Mouse (Mus musculus) CH12.LX (cell line): ENCODE data around the gene Olfr457. TPM values are rescaled to one million over a fixed set of nuclear protein-coding genes. Genes with fewer than 3 reads are reported as not detected.

ENCODE experiments used
- DNase-seq: peaks from one replicate; pipeline ENCODE4 v3.0.0-alpha.2; 2013; ENCODE audit errors: extremely low read depth
- H3K27ac ChIP-seq: 2 replicates; pipeline ENCODE4 v1.5.1; 2012; ENCODE audit warnings: low read depth, mild to moderate bottlenecking, control low read depth, moderate library complexity; ENCODE audit not compliant: insufficient read depth
- H3K27me3 ChIP-seq: replicated peaks from 2 replicates; pipeline ENCODE3; 2012; ENCODE audit warnings: inconsistent platforms
- H3K36me3 ChIP-seq, 2 experiments: replicated peaks in 1 of 2; 2 replicates each; pipeline versions ENCODE3 to v1.6.1; 2012; ENCODE audit warnings: inconsistent platforms in 1 of 2, low read length in 1 of 2, mild to moderate bottlenecking in 1 of 2, mixed read lengths in 1 of 2, moderate library complexity in 1 of 2; ENCODE audit not compliant: control insufficient read depth in 1 of 2, insufficient read depth in 1 of 2
- H3K4me1 ChIP-seq, 2 experiments: 2 replicates each; pipeline ENCODE4 v1.6.1; 2012; ENCODE audit warnings: inconsistent platforms in 1 of 2, moderate library complexity in 1 of 2; ENCODE audit not compliant: insufficient read depth in 2 of 2, control insufficient read depth in 1 of 2
- H3K4me2 ChIP-seq: 2 replicates; pipeline ENCODE4 v1.6.1; 2012; ENCODE audit warnings: low read depth, mild to moderate bottlenecking, control low read depth; ENCODE audit not compliant: poor library complexity, insufficient read depth, severe bottlenecking
- H3K4me3 ChIP-seq, 3 experiments: fragments of 150-350 bp in 1 of 3; sonication (generic) in 1 of 3; replicated peaks in 1 of 3; 2 replicates each; pipeline versions ENCODE3 to v1.5.1; 2011 to 2012; ENCODE audit warnings: low read depth in 2 of 3, low read length in 2 of 3, mild to moderate bottlenecking in 2 of 3, moderate library complexity in 2 of 3, control low read depth in 1 of 3, improper control_type of control experiment in 1 of 3, inconsistent platforms in 1 of 3, mixed read lengths in 1 of 3; ENCODE audit not compliant: poor library complexity in 1 of 3
- H3K79me2 ChIP-seq: replicated peaks from 2 replicates; pipeline ENCODE4 v1.6.1; 2012; ENCODE audit warnings: mild to moderate bottlenecking, moderate library complexity; ENCODE audit not compliant: control insufficient read depth, poor library complexity, insufficient read depth, severe bottlenecking; ENCODE audit errors: extremely low read depth
- H3K9ac ChIP-seq: 2 replicates; pipeline ENCODE4 v1.6.1; 2012; ENCODE audit warnings: low read depth, mild to moderate bottlenecking, control low read depth, moderate library complexity; ENCODE audit not compliant: insufficient read depth
- H3K9me3 ChIP-seq: replicated peaks from 2 replicates; pipeline ENCODE3; 2012; ENCODE audit warnings: low read length, inconsistent platforms, mixed read lengths
- EP300 ChIP-seq: IDR thresholded peaks from 2 replicates; pipeline ENCODE4 v1.6.1; 2011; ENCODE audit warnings: low read length, improper control_type of control experiment
- GABPA ChIP-seq: IDR thresholded peaks from 2 replicates; pipeline ENCODE4 v1.6.1; 2012; ENCODE audit warnings: low read depth, low read length, improper control_type of control experiment, inconsistent platforms; ENCODE audit not compliant: insufficient replicate concordance
- IRF4 ChIP-seq: IDR thresholded peaks from 2 replicates; pipeline ENCODE4 v1.6.1; 2014; ENCODE audit warnings: low read depth, mild to moderate bottlenecking, inconsistent platforms, low read length, improper control_type of control experiment
- JUN ChIP-seq: IDR thresholded peaks from 2 replicates; pipeline ENCODE4 v1.6.1; 2011; ENCODE audit warnings: low read depth, mild to moderate bottlenecking, low read length, improper control_type of control experiment, moderate library complexity; ENCODE audit not compliant: insufficient read depth
- KAT2A ChIP-seq: IDR thresholded peaks from 2 replicates; pipeline ENCODE4 v1.6.1; 2012; ENCODE audit warnings: low read length, improper control_type of control experiment, inconsistent platforms; ENCODE audit not compliant: insufficient replicate concordance
- MAZ ChIP-seq: IDR thresholded peaks from 2 replicates; pipeline ENCODE4 v1.6.1; 2012; ENCODE audit warnings: low read depth, mild to moderate bottlenecking, inconsistent platforms, low read length, improper control_type of control experiment, moderate library complexity
- MEF2A ChIP-seq: IDR thresholded peaks from 2 replicates; pipeline ENCODE4 v1.6.1; 2014; ENCODE audit warnings: low read depth, mild to moderate bottlenecking, inconsistent platforms, low read length, improper control_type of control experiment, borderline replicate concordance
- MYC ChIP-seq: IDR thresholded peaks from 2 replicates; pipeline ENCODE4 v1.6.1; 2011; ENCODE audit warnings: low read depth, mild to moderate bottlenecking, improper control_type of control experiment, low read length
- NELFE ChIP-seq: IDR thresholded peaks from 2 replicates; pipeline ENCODE4 v1.6.1; 2011; ENCODE audit warnings: low read depth, low read length, improper control_type of control experiment
- NRF1 ChIP-seq: IDR thresholded peaks from 2 replicates; pipeline ENCODE4 v1.6.1; 2014; ENCODE audit warnings: low read depth, mild to moderate bottlenecking, inconsistent platforms, low read length, improper control_type of control experiment, moderate library complexity
- RCOR1 ChIP-seq: conservative IDR thresholded peaks from 2 replicates; pipeline ENCODE4 v1.6.1; 2012; ENCODE audit warnings: low read depth, mild to moderate bottlenecking, inconsistent platforms, low read length, improper control_type of control experiment
- SMC3 ChIP-seq: IDR thresholded peaks from 2 replicates; pipeline ENCODE4 v1.6.1; 2011; ENCODE audit warnings: low read depth, low read length, improper control_type of control experiment
- USF2 ChIP-seq: conservative IDR thresholded peaks from 2 replicates; pipeline ENCODE4 v1.6.1; 2011; ENCODE audit warnings: low read depth, low read length, improper control_type of control experiment
- ZC3H11A ChIP-seq: IDR thresholded peaks from 2 replicates; pipeline ENCODE4 v1.6.1; 2012; ENCODE audit warnings: low read depth, mild to moderate bottlenecking, inconsistent platforms, low read length, improper control_type of control experiment
- ZMIZ1 ChIP-seq: IDR thresholded peaks from 2 replicates; pipeline ENCODE4 v1.6.1; 2012; ENCODE audit warnings: low read depth, mild to moderate bottlenecking, inconsistent platforms, low read length, improper control_type of control experiment
- ZNF384 ChIP-seq: IDR thresholded peaks from 2 replicates; pipeline ENCODE4 v1.6.1; 2012; ENCODE audit warnings: low read depth, low read length, improper control_type of control experiment, inconsistent platforms
- dilution Hi-C: fragments of 300-500 bp; cut with MboI; formaldehyde crosslinking; loops from 2 replicates; pipeline ENCODE4 v1.14.3; 2020; ENCODE audit warnings: low sequenced_read_pairs; ENCODE audit not compliant: extremely low pct_unique_long_range_greater_than_20kb, extremely low pct_ligation_motif_present
- in situ Hi-C: fragments of 300-500 bp; cut with MboI; formaldehyde crosslinking; loops from 3 replicates; pipeline ENCODE4 v1.14.3; 2019; ENCODE audit warnings: low sequenced_read_pairs, low pct_ligation_motif_present, low pct_unique_long_range_greater_than_20kb, mixed read lengths
- polyA plus RNA-seq: library from polyadenylated mRNA; unstranded; fragments of >175 nt; gene quantifications from 2 replicates; pipeline ENCODE4 v1.2.1, GENCODE M21; 2012; ENCODE audit warnings: low read depth; ENCODE audit not compliant: insufficient read length
- total RNA-seq, 2 experiments: library from RNA; depleted of rRNA; stranded (reverse); fragments of 300-350 nt in 1 of 2; fragments of >200 nt in 1 of 2; gene quantifications; 2 replicates each; pipeline ENCODE4 v1.2.3; 2012 to 2014

Gene Olfr457
- total and polyA plus RNA-seq, 3 experiments, result not detected

DNA sequence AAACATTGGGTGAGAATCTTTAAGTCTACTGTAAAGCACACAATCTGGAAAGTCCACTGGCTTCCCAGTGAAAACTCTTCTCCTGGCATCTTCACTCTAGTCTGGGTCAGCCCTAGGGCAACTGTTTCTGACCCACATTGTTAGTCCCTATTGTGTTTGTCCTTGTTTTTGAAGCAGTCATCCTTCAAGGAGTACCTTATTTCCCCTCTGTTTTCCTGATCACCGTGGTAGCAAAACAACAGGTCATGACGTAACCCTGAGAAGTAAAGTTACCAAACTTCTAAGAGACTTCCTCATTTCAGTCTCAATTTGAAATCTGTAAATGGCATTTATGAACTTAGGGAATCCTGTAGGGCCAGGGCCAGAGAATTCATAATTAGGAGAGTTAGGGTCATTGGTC is 54.7 kb downstream of the Olfr457 start:
- no peak overlapping the region for H3K27ac ChIP-seq
- dilution Hi-C loops (no loop called here), in situ Hi-C loops (no loop called here)
- peak overlapping the region; percentile 44; the same call in 1 of the 2 replicates for H3K4me2 ChIP-seq
- H3K36me3 ChIP-seq, result no peaks in the 10 kb centered on the region
- H3K79me2 ChIP-seq, result no peaks in the 10 kb centered on the region
- peak; percentile 48 for DNase-seq
- no peaks in the 10 kb centered on the region for H3K9me3 ChIP-seq
- H3K27me3 ChIP-seq, result no peaks in the 10 kb centered on the region
- TF ChIP-seq MEF2A (no peak), EP300 (no peak; the same call in 1 of the 2 replicates), ZMIZ1 (no peak), JUN (no peak), USF2 (no peak), GABPA (no peak), SMC3 (no peak), KAT2A (no peak), NRF1 (no peak), ZNF384 (no peak), IRF4 (no peak), RCOR1 (no peak), MAZ (no peak), NELFE (no peak), ZC3H11A (no peak), MYC (no peak)
- H3K9ac ChIP-seq, result no peak overlapping the region
- H3K4me3 ChIP-seq, result no peak overlapping the region
- peaks cover 4 to 15% of the 10 kb centered on the region in 2 experiments; a peak in 2 of 4 replicates for H3K4me1 ChIP-seq

DNA sequence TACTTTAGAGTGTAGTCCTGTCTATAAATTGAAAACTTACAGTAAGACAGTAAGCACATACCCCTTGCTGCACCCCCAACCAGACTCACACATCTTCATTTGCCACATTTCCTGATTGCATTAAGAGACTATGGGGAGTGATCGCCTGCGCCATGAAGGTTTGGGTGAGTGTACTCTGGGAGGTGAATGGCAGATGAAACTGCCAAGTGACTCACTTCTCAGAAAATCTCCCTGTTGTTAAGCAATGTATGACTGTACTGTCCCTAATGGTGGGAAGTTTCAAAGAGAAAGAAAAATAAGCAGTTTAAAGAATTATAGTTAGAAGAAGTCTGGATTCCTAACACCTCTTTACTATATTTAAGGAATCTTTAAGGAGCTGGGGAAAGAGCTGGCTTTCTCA is 56.7 kb downstream of the Olfr457 start:
- no peaks in the 10 kb centered on the region for H3K79me2 ChIP-seq
- no peaks in the 10 kb centered on the region for H3K27me3 ChIP-seq
- dilution Hi-C loops (no loop called here), in situ Hi-C loops (no loop called here)
- no peak overlapping the region for H3K9ac ChIP-seq
- H3K27ac ChIP-seq, result no peak overlapping the region
- no peaks in the 10 kb centered on the region for H3K36me3 ChIP-seq
- no peaks in the 10 kb centered on the region for H3K9me3 ChIP-seq
- H3K4me2 ChIP-seq, result no peak overlapping the region
- DNase-seq, result no peak
- H3K4me3 ChIP-seq, result no peak overlapping the region
- TF ChIP-seq IRF4, result no peak
- TF ChIP-seq, all 38 proteins: peak for 0
- H3K4me1 ChIP-seq, result peaks cover 2 to 11% of the 10 kb centered on the region in 2 experiments; a peak in 2 of 4 replicates

Other genes with a start within 250 kb of the Olfr457 start
- gene Gstk1, start 230.4 kb downstream of the Olfr457 start, total RNA-seq (2012; rRNA removed), result 0.71 and 0.85 TPM in 2 replicates
- 0.55 and 1.0 TPM in 2 replicates for gene Gstk1, start 230.4 kb downstream of the Olfr457 start, total RNA-seq (2014; rRNA removed)
- gene Gstk1, start 230.4 kb downstream of the Olfr457 start, polyA plus RNA-seq, result 0.44 and 0.59 TPM in 2 replicates
- gene Tmem139, start 214.4 kb downstream of the Olfr457 start, total RNA-seq (2012; rRNA removed), result not detected in 2 replicates
- gene Tmem139, start 214.4 kb downstream of the Olfr457 start, total RNA-seq (2014; rRNA removed), result not detected in 2 replicates
- 0.20 TPM in 1 of 2 replicates, not detected in the other for gene Tmem139, start 214.4 kb downstream of the Olfr457 start, polyA plus RNA-seq
- gene Casp2, start 211.3 kb downstream of the Olfr457 start, total RNA-seq (2012; rRNA removed), result 22.6 and 24.7 TPM in 2 replicates
- gene Casp2, start 211.3 kb downstream of the Olfr457 start, total RNA-seq (2014; rRNA removed), result 42.8 and 47.8 TPM in 2 replicates
- gene Casp2, start 211.3 kb downstream of the Olfr457 start, polyA plus RNA-seq, result 29.0 and 31.6 TPM in 2 replicates
- gene Clcn1, start 189.7 kb downstream of the Olfr457 start, total RNA-seq (2012; rRNA removed), result 0.04 TPM in 2 replicates
- 0.08 and 0.18 TPM in 2 replicates for gene Clcn1, start 189.7 kb downstream of the Olfr457 start, total RNA-seq (2014; rRNA removed)
- gene Clcn1, start 189.7 kb downstream of the Olfr457 start, polyA plus RNA-seq, result 0.26 and 0.50 TPM in 2 replicates
- gene Fam131b, start 151.7 kb downstream of the Olfr457 start, total RNA-seq (2012; rRNA removed), result 0.04 TPM in 1 of 2 replicates, not detected in the other
- 0.05 TPM in 2 replicates for gene Fam131b, start 151.7 kb downstream of the Olfr457 start, total RNA-seq (2014; rRNA removed)
- 0.09 TPM in 1 of 2 replicates, not detected in the other for gene Fam131b, start 151.7 kb downstream of the Olfr457 start, polyA plus RNA-seq
- 1.8 and 2.2 TPM in 2 replicates for gene Zyx, start 126.7 kb downstream of the Olfr457 start, total RNA-seq (2012; rRNA removed)
- 0.86 and 1.1 TPM in 2 replicates for gene Zyx, start 126.7 kb downstream of the Olfr457 start, total RNA-seq (2014; rRNA removed)
- gene Zyx, start 126.7 kb downstream of the Olfr457 start, polyA plus RNA-seq, result 8.0 and 11.4 TPM in 2 replicates
- not detected in 2 replicates for gene Epha1, start 103.1 kb downstream of the Olfr457 start, total RNA-seq (2012; rRNA removed)
- not detected in 2 replicates for gene Epha1, start 103.1 kb downstream of the Olfr457 start, total RNA-seq (2014; rRNA removed)
- gene Epha1, start 103.1 kb downstream of the Olfr457 start, polyA plus RNA-seq, result not detected in 2 replicates
- not detected in 2 replicates for gene Tas2r143, start 76.1 kb downstream of the Olfr457 start, total RNA-seq (2012; rRNA removed)
- gene Tas2r143, start 76.1 kb downstream of the Olfr457 start, total RNA-seq (2014; rRNA removed), result not detected in 2 replicates
- not detected in 2 replicates for gene Tas2r143, start 76.1 kb downstream of the Olfr457 start, polyA plus RNA-seq
- gene Tas2r135, start 70.9 kb downstream of the Olfr457 start, total RNA-seq (2012; rRNA removed), result not detected in 2 replicates
- gene Tas2r135, start 70.9 kb downstream of the Olfr457 start, total RNA-seq (2014; rRNA removed), result not detected in 2 replicates
- not detected in 2 replicates for gene Tas2r135, start 70.9 kb downstream of the Olfr457 start, polyA plus RNA-seq
- not detected in 2 replicates for gene Tas2r126, start 41.8 kb downstream of the Olfr457 start, total RNA-seq (2012; rRNA removed)
- gene Tas2r126, start 41.8 kb downstream of the Olfr457 start, total RNA-seq (2014; rRNA removed), result not detected in 2 replicates
- not detected in 2 replicates for gene Tas2r126, start 41.8 kb downstream of the Olfr457 start, polyA plus RNA-seq
- gene Olfr458, start 11.1 kb downstream of the Olfr457 start, total RNA-seq (2012; rRNA removed), result not detected in 2 replicates
- gene Olfr458, start 11.1 kb downstream of the Olfr457 start, total RNA-seq (2014; rRNA removed), result not detected in 2 replicates
- gene Olfr458, start 11.1 kb downstream of the Olfr457 start, polyA plus RNA-seq, result not detected in 2 replicates
- gene Olfr456, start 10.9 kb upstream of the Olfr457 start, total RNA-seq (2012; rRNA removed), result not detected in 2 replicates
- not detected in 2 replicates for gene Olfr456, start 10.9 kb upstream of the Olfr457 start, total RNA-seq (2014; rRNA removed)
- gene Olfr456, start 10.9 kb upstream of the Olfr457 start, polyA plus RNA-seq, result not detected in 2 replicates
- not detected in 2 replicates for gene Olfr455, start 71.3 kb upstream of the Olfr457 start, total RNA-seq (2012; rRNA removed)
- not detected in 2 replicates for gene Olfr455, start 71.3 kb upstream of the Olfr457 start, total RNA-seq (2014; rRNA removed)
- not detected in 2 replicates for gene Olfr455, start 71.3 kb upstream of the Olfr457 start, polyA plus RNA-seq
- gene Tcaf3, start 121.4 kb upstream of the Olfr457 start, total RNA-seq (2012; rRNA removed), result not detected in 2 replicates
- not detected in 2 replicates for gene Tcaf3, start 121.4 kb upstream of the Olfr457 start, total RNA-seq (2014; rRNA removed)
- gene Tcaf3, start 121.4 kb upstream of the Olfr457 start, polyA plus RNA-seq, result not detected in 2 replicates
- not detected in 2 replicates for gene Tcaf2, start 168.9 kb upstream of the Olfr457 start, total RNA-seq (2012; rRNA removed)
- not detected in 2 replicates for gene Tcaf2, start 168.9 kb upstream of the Olfr457 start, total RNA-seq (2014; rRNA removed)
- not detected in 2 replicates for gene Tcaf2, start 168.9 kb upstream of the Olfr457 start, polyA plus RNA-seq
- not detected in 2 replicates for gene Tcaf1, start 233.8 kb upstream of the Olfr457 start, total RNA-seq (2012; rRNA removed)
- gene Tcaf1, start 233.8 kb upstream of the Olfr457 start, total RNA-seq (2014; rRNA removed), result not detected in 2 replicates
- not detected in 2 replicates for gene Tcaf1, start 233.8 kb upstream of the Olfr457 start, polyA plus RNA-seq